Mouse (Mus musculus) kidney, postnatal 14 days (tissue): ENCODE data around the gene Morc2b.
A peak's percentile ranks its signal among the peaks of the same experiment; 100 is the strongest.
"Not testable (repeated sequence)": the region's sequence is repeated elsewhere in the genome, so short reads cannot be mapped to it uniquely, and the experiment has no call there.

ENCODE experiments used
- DNase-seq: peaks from one replicate; pipeline ENCODE4 v3.0.0; 2022; ENCODE audit warnings: mixed read lengths

Gene Morc2b

DNA sequence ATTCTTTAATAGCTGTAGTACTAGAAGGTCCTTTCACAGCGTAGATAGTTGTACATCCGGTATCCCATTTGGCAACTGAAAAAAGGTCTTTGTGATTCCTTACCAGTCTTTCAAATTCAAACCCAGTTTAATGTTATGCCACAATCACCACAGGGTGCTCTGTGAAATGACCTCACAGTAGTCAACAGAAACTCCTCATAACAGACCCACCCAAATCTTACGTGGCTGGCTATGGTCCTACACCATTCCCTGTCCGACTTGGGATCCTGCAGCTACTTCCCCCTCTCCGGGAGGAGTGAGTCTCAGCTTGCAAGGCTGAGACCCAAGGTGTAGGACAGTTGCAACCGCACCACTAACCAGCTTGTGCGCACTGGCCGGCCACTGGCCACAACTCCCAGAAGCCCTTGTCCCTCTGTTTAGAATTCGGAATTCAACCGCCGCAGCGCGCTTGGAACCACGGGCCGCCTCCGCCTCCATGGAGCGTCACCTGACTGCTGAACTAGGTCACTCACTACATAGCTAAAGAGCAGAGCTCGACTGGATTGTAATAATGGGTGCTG, at the start of gene Morc2b:
TSS of gene Morc2b (minus strand) at position 423 of the 560 bp plus-strand sequence.
- DNase-seq, result no peak

DNA sequence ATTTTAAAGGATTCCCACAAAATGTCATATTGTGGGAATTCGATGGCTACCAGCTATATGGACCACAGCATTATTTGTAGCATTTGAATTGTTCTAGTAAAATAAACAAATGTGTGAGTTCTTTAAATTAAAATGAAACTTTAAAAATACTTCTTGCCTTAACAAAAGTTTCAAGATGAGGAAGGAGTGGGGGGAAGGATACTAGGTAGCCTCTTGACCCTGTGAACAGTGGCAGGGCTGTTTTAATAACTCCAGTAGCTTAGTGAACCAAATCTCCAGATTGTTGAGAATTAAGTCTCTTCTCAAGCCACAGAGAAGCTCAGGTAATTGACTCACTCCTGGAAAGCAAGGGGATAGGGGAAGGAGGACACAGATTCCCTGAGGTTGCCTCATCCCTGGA, 28.7 kb upstream of the Morc2b start, which contains the start of gene Olfr55:
TSS of gene Olfr55 (plus strand) at position 301 of the 400 bp plus-strand sequence.
- not testable (repeated sequence) for DNase-seq

DNA sequence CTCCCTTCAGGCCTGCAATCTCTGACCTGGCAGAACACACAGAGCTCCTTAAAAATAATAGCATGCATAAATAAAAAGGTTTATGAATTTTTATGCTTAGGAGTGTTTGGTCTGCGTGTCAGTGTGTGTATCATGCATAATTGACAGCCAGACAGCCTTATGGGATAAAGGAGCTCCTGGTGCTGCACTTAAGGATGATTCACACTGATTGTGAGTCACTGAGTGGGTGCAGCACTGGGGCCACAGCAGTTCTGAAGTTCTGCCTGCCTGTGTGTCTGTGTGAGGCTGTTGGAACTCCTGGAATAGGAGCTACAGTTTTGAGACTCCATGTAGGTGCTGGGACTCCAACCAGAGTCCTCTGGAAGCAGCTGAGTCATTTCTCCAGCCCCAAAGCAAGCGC, 13.2 kb downstream of the Morc2b start:
- no peak for DNase-seq

GRCm38 (mm10) chr17:33124546-33124945, 14.9 kb downstream of the Morc2b start:
- no peak for DNase-seq

GRCm38 (mm10) chr17:33097396-33097795, 42.1 kb downstream of the Morc2b start:
- DNase-seq, result no peak

DNA sequence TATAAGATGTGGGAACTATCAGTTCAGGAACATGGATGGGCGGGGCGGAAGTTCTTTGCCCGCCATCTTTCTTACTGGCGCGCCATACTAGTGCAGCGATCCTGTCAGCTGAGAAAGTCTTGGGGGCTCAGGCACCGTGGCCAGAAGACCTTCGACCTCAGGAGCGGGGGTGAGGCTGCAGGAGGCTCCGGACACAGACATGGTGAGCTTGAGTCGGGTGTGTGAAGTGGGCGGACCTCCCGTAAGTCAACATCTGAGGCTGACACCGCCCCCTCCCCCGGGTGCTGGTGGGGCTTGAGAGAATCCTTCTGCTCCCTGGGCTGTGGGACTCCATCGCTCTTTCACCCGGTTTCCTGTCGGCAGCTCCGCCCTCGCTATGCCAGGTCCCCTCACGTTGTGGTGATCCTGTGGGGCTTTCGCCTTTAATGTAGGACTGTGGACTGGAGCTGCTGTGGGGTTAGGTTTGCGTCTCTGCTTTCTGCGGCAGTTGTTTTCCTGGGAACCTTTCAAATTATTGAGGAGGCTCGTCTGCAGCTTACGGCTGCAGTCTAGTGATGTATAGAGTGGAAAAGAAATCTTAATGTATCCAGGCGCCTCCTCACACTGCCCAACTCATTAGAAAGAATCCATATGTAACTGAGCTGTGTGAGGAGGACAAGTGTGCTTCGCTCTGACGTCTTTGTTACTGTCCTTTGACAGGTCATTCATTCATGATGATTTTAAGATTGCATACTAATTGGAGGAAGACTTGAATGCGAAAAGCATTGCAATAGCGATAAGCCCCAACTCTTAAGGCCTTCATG, 46.9 kb downstream of the Morc2b start:
- DNase-seq, result peak; percentile 89

- DNase-seq, result no peak
Observed at GRCm38 (mm10) chr17:33091630-33092029, 47.9 kb downstream of the Morc2b start.

- peak; percentile 96 for DNase-seq
Observed at GRCm38 (mm10) chr17:33089220-33089949, 50.1 kb downstream of the Morc2b start, which contains the start of gene Zfp563. Gene Zfp563, plus strand, starts transcription at chr17:33089310.

DNA sequence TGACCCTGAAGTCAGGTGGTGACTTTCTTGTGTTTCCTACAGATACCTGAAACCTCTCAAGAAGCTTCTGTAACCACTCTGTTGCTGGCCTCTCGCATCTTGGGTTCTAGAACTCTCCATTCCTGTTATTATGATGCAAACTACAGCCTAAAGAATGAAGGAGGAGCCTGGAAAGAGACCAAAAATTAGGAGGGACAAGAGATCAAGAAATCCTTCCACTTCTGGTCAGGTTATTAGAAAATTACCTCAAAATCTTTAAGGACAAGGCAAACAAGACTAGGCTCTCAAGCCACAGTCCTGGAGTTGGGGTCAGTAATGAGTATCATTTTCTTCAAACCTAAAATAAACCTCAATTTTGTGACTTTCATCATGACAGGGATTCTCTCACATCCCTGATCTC, 71.5 kb downstream of the Morc2b start, which contains the start of gene 4921501E09Rik:
TSS of gene 4921501E09Rik (minus strand) at position 101 of the 400 bp plus-strand sequence.
- no peak for DNase-seq
